Mouse (Mus musculus): ENCODE measurements around the gene Tspan4.

- no peak for TF ChIP-seq POLR2A (IDR thresholded peaks at IDR 0.05; ENCODE audit: insufficient read length, low read depth)
- TF ChIP-seq MAX (IDR thresholded peaks at IDR 0.05; ENCODE audit: low read depth) = no peak
- no peak for TF ChIP-seq REST (IDR thresholded peaks at IDR 0.05; ENCODE audit: insufficient read depth, insufficient read length)
- TF ChIP-seq MYOD1 (IDR thresholded peaks at IDR 0.05; ENCODE audit: control insufficient read depth in 1 of 3, insufficient read length in 2 of 3, low read depth in 2 of 3) = no peak
- no peak for TF ChIP-seq MYOG (IDR thresholded peaks at IDR 0.05; ENCODE audit: control insufficient read depth in 1 of 3, insufficient read depth in 1 of 3, insufficient read length in 2 of 3, low read depth in 2 of 3)
- TF ChIP-seq TCF3 (IDR thresholded peaks at IDR 0.05; ENCODE audit: insufficient read length, low read depth) = no peak
- no peak for TF ChIP-seq POLR2AphosphoS2 (IDR thresholded peaks at IDR 0.05; ENCODE audit: insufficient read length, low read depth)
- no peak for TF ChIP-seq TCF12 (IDR thresholded peaks at IDR 0.05; ENCODE audit: insufficient read depth, poor library complexity, severe bottlenecking)
- no peak for TF ChIP-seq USF1 (IDR thresholded peaks at IDR 0.05; ENCODE audit: low read depth)
- no peak for TF ChIP-seq CEBPB (IDR thresholded peaks at IDR 0.05; ENCODE audit: insufficient read depth, poor library complexity, severe bottlenecking)
Measured at GRCm38 (mm10) chr7:141430585-141431240, 44.3 kb upstream of the Tspan4 start.

Measured in myocyte (in vitro differentiated cells).